Mouse (Mus musculus) left cerebral cortex, postnatal 25 days (tissue): ENCODE measurements around the gene Scn3b. TPM values are rescaled to one million over a fixed set of nuclear protein-coding genes. Genes with fewer than 3 reads are reported as not detected.

ENCODE experiments used
- DNase-seq, 2 experiments: peaks; one replicate each; pipeline ENCODE4 v3.0.0; 2022; ENCODE audit warnings: low spot score in 2 of 2, mixed read lengths in 1 of 2
- intact Hi-C: fragments of 180-260 bp; cut with DNase I; formaldehyde crosslinking; loops from one replicate; pipeline ENCODE4 v1.15.1; 2025
- total RNA-seq, 2 experiments: library from RNA; stranded (reverse); gene quantifications; 2 replicates each; pipeline ENCODE4 v1.2.3; 2021

The Scn3b gene
- total RNA-seq, 2 experiments from 2014 or later: 112 to 117 TPM

- no peak for DNase-seq
- intact Hi-C loops: no loop called here
Observed at GRCm38 (mm10) chr9:40302375-40302774, 33.4 kb downstream of the Scn3b start.

- intact Hi-C loops: no loop called here
- DNase-seq: no peak
Observed at GRCm38 (mm10) chr9:40304243-40304642, 35.2 kb downstream of the Scn3b start.

GRCm38 (mm10) chr9:40307311-40307710, 38.3 kb downstream of the Scn3b start:
- intact Hi-C loops: no loop called here
- DNase-seq: no peak

- intact Hi-C loops: no loop called here
- DNase-seq: no peak
Observed at GRCm38 (mm10) chr9:40309876-40310275, 40.9 kb downstream of the Scn3b start.

GRCm38 (mm10) chr9:40311813-40312212, 42.8 kb downstream of the Scn3b start:
- no peak for DNase-seq
- intact Hi-C loops: no loop called here

- no peak for DNase-seq
- intact Hi-C loops: loop anchor here (5.0 kb wide), 1 partner anchor 75 kb away; no protein-coding TSS in a partner anchor
Observed at GRCm38 (mm10) chr9:40316865-40317660, 48.0 kb downstream of the Scn3b start.

GRCm38 (mm10) chr9:40317735-40318134, 48.7 kb downstream of the Scn3b start:
- DNase-seq: no peak
- intact Hi-C loops: loop anchor here (5.0 kb wide), 1 partner anchor 75 kb away; no protein-coding TSS in a partner anchor

GRCm38 (mm10) chr9:40318771-40319170, 49.8 kb downstream of the Scn3b start:
- intact Hi-C loops: loop anchor here (5.0 kb wide), 1 partner anchor 76 kb away; no protein-coding TSS in a partner anchor
- DNase-seq: no peak

GRCm38 (mm10) chr9:40320405-40320804, 51.4 kb downstream of the Scn3b start:
- DNase-seq: no peak
- intact Hi-C loops: no loop called here

- DNase-seq: peak in 1 of 2 experiments; percentile 64
- intact Hi-C loops: no loop called here
Observed at GRCm38 (mm10) chr9:40320879-40321667, 52.1 kb downstream of the Scn3b start.

- DNase-seq: no peak
- intact Hi-C loops: no loop called here
Observed at GRCm38 (mm10) chr9:40321668-40322003, 52.6 kb downstream of the Scn3b start.

GRCm38 (mm10) chr9:40322372-40322771, 53.4 kb downstream of the Scn3b start:
- no peak for DNase-seq
- intact Hi-C loops: no loop called here

- intact Hi-C loops: no loop called here
- no peak for DNase-seq
Observed at GRCm38 (mm10) chr9:40323171-40323570, 54.2 kb downstream of the Scn3b start.

GRCm38 (mm10) chr9:40323773-40324172, 54.8 kb downstream of the Scn3b start:
- DNase-seq: peak in 1 of 2 experiments; percentile 60
- intact Hi-C loops: no loop called here

- intact Hi-C loops: no loop called here
- DNase-seq: no peak
Observed at GRCm38 (mm10) chr9:40324232-40324792, 55.3 kb downstream of the Scn3b start.

- intact Hi-C loops: no loop called here
- no peak for DNase-seq
Observed at GRCm38 (mm10) chr9:40324826-40325225, 55.8 kb downstream of the Scn3b start.

- intact Hi-C loops: no loop called here
- DNase-seq: no peak
Observed at GRCm38 (mm10) chr9:40326260-40326915, 57.4 kb downstream of the Scn3b start.

- intact Hi-C loops: loop anchor here (2.0 to 10.0 kb wide), 2 partner anchors 106 to 424 kb away; no protein-coding TSS in a partner anchor
- DNase-seq: peak; percentile 85 to 90
Observed at GRCm38 (mm10) chr9:40330609-40331382, 61.8 kb downstream of the Scn3b start.
